Mouse (Mus musculus) liver, embryonic 15.5 days (tissue): ENCODE measurements around the gene Nradd. TPM values are rescaled to one million over a fixed set of nuclear protein-coding genes. Genes with fewer than 3 reads are reported as not detected.

Source experiments
- ATAC-seq: fragments of 200-750 bp; cut with Nextera tagmentation; 2 replicates; pipeline ENCODE4 v1.8.0; 2017; ENCODE audit warnings: moderate number of reproducible peaks, mild to moderate bottlenecking, moderate library complexity; ENCODE audit not compliant: insufficient read depth
- H3K27ac ChIP-seq: fragments of 300-500 bp; sonication (generic); replicated peaks from 2 replicates; pipeline ENCODE4 v1.5.1; 2015; ENCODE audit warnings: mild to moderate bottlenecking, inconsistent platforms
- H3K27me3 ChIP-seq: fragments of 300-500 bp; sonication (generic); 2 replicates; pipeline ENCODE4 v1.6.1; 2015; ENCODE audit warnings: mild to moderate bottlenecking, inconsistent platforms
- H3K36me3 ChIP-seq: fragments of 300-500 bp; sonication (generic); replicated peaks from 2 replicates; pipeline ENCODE4 v1.6.1; 2015; ENCODE audit warnings: moderate library complexity, mild to moderate bottlenecking, inconsistent platforms
- H3K4me1 ChIP-seq: fragments of 300-500 bp; sonication (generic); replicated peaks from 2 replicates; pipeline ENCODE4 v1.6.1; 2015; ENCODE audit warnings: inconsistent platforms
- H3K4me2 ChIP-seq: fragments of 300-500 bp; sonication (generic); 2 replicates; pipeline ENCODE4 v1.6.1; 2015; ENCODE audit warnings: moderate library complexity, mild to moderate bottlenecking, inconsistent platforms
- H3K4me3 ChIP-seq: fragments of 300-500 bp; sonication (generic); replicated peaks from 2 replicates; pipeline ENCODE4 v1.5.1; 2015; ENCODE audit warnings: mild to moderate bottlenecking, inconsistent platforms
- H3K9ac ChIP-seq: fragments of 300-500 bp; sonication (generic); 2 replicates; pipeline ENCODE4 v1.6.1; 2015; ENCODE audit warnings: moderate library complexity, mild to moderate bottlenecking, inconsistent platforms
- H3K9me3 ChIP-seq: fragments of 300-500 bp; sonication (generic); replicated peaks from 2 replicates; pipeline ENCODE4 v1.6.1; 2016; ENCODE audit warnings: inconsistent platforms
- WGBS: fragments of 180-500 bp; shearing (Covaris S2); methylation state at CpG from one replicate; pipeline ENCODE4 v1.1.7; 2015; ENCODE audit warnings: mixed read lengths; ENCODE audit not compliant: insufficient replicate concordance; 5-methylcytosine and 5-hydroxymethylcytosine counted together
- polyA plus RNA-seq: library from polyadenylated mRNA; unstranded; fragments of >200 nt; fragmentation: Nextera tagmentation; extraction: Ambion mirVana; gene quantifications from 2 replicates; pipeline ENCODE4 v1.2.1, GENCODE M21; 2015

Nradd gene
- polyA plus RNA-seq, 1 experiment from 2014 or later, result 1.6 TPM

DNA sequence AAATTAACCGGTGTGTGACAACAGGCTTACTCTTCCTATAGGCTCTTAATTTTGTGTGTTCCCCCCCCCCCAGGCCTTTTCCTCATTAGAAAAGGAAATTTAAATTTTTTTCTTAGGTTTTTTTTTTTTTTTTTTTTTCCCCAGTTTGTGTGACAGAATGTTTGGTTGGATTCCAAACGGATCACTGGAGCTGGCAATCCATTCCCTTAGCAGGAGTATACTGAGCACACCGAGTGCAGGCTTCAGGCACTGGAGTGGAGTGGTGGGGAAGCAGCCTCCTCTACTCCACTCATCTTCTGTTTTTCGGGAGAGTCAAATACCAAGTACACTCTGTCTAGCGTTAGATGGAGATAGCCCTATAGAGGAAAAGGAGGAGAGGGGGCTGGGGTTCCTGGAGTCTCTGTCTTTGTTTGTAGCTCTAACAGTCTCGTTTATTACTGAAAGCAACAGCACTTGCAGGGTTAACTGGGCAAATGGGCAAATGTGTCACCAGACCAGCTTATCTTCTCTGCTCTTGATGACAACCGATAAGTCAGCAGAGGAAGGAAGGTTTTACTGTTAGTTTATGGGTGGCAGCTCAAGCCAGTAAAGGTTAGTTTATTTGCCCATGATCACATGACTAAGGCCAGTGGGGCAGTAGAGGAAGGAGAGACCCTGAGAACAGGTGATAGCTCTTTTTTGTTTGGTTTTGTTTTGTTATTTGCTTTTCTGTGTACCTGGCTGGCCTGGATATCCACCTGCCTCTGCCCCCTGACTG is 36.8 kb upstream of the Nradd start:
- no peaks in the 10 kb centered on the region for H3K27me3 ChIP-seq
- no peaks in the 10 kb centered on the region for H3K9me3 ChIP-seq
- H3K9ac ChIP-seq, result 0 out of 2 replicates have a peak overlapping the region, but pooled peaks have one; percentile 14
- H3K4me3 ChIP-seq, result no peak overlapping the region
- peak overlapping the region; percentile 20; the same call in 1 of the 2 replicates for H3K4me2 ChIP-seq
- H3K4me1 ChIP-seq, result peaks cover 86% of the 10 kb centered on the region
- 46% methylated on average over 7 of the region's 7 CpGs for WGBS
- peak overlapping the region; percentile 56; the same call in 1 of the 2 replicates for H3K27ac ChIP-seq
- no peaks in the 10 kb centered on the region; the same call in none of the 2 replicates for H3K36me3 ChIP-seq
- no peak for ATAC-seq

DNA sequence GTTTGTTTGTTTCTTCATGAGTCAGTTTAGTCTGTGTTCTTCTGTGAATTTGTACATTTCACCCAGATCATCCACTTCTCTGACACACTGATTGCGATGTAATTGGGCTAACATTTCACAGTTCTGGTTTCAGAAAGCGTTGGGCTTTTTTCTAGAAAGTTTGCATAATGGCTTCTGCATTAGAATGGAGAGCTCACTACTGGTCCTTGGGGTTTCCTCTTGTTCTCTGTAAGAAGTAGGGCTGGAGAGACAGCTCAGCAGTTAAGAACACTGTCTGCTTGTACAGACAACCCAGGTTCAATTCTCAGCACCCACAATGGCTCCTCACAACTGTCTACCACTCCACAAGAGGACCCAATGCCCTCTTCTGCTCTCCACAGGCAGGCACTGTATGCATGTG is 36.0 kb upstream of the Nradd start:
- 79% methylated on average over 2 of the region's 2 CpGs for WGBS

DNA sequence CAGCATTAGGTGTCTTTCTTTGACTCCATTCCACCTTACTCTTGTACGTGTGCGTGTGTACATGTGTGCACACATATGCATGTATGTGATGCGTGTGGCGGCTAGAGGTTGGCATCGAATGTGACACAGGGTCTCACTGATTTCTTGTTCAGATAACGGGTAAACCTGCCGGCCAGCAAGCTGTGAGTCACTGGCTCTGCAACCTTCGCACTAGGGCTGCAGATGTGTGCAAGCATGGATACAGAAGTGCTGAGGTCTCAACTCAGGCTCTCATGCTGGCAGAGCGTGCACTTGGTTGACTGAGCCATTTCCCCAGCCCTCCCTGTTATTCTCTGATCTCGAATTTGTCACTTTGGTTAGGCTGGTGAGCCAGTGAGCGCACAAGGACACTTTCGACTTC is 35.3 kb upstream of the Nradd start:
- Histone ChIP-seq H3K4me2 (no peak overlapping the region), H3K9me3 (no peaks in the 10 kb centered on the region), H3K36me3 (no peaks in the 10 kb centered on the region; the same call in none of the 2 replicates), H3K27ac (no peak overlapping the region), H3K4me1 (peaks cover 86% of the 10 kb centered on the region), H3K4me3 (no peak overlapping the region), H3K27me3 (no peaks in the 10 kb centered on the region), H3K9ac (no peak overlapping the region)
- WGBS, result 71% methylated on average over 12 of the region's 12 CpGs
- ATAC-seq, result no peak

More for the DNA sequence above, 36.0 kb upstream of the Nradd start:
- Histone ChIP-seq H3K9ac (no peak overlapping the region), H3K36me3 (no peaks in the 10 kb centered on the region; the same call in none of the 2 replicates), H3K4me1 (peaks cover 86% of the 10 kb centered on the region), H3K4me3 (no peak overlapping the region), H3K27me3 (no peaks in the 10 kb centered on the region), H3K4me2 (no peak overlapping the region), H3K27ac (0 out of 2 replicates have a peak overlapping the region, but pooled peaks have one; percentile 56), H3K9me3 (no peaks in the 10 kb centered on the region)
- ATAC-seq, result no peak

DNA sequence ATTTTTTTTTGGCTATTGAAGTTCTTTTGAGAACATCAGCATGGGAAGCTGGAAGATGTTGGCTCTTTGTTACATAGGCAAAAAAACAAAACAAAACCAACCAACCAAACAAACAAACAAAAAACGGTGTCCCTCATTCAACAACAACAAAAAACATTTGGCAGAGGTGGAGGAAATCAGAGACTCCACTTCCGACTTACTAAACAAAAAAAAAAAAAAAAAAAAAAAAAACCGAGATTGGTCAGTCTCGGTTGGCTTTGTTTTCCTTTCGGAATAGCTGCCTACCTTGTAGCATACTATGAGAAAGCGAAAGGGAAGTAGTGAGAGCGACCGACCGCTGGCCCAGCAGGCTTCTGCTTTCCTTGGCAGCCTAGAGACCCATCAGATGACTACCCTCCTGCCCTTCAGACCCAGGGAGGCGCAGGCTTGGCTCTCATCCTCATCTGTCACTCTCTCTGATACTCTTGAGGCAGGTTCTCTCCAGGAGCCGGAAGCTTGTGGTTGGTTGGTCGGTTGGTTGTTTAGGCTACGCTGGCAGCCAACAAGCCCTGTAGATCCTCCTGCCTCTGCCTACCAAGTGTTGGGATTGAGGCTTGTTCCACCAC is 33.3 kb upstream of the Nradd start:
- no peak for ATAC-seq
- H3K4me1 ChIP-seq, result peaks cover 86% of the 10 kb centered on the region
- peak overlapping the region; percentile 81 for H3K4me3 ChIP-seq
- 16% methylated on average over 13 of the region's 13 CpGs for WGBS
- peaks cover 13% of the 10 kb centered on the region for H3K27me3 ChIP-seq
- peak overlapping the region; percentile 85 for H3K4me2 ChIP-seq
- peak overlapping the region; percentile 80 for H3K9ac ChIP-seq
- H3K36me3 ChIP-seq, result no peaks in the 10 kb centered on the region; the same call in none of the 2 replicates
- H3K27ac ChIP-seq, result peak overlapping the region; percentile 95
- H3K9me3 ChIP-seq, result no peaks in the 10 kb centered on the region

DNA sequence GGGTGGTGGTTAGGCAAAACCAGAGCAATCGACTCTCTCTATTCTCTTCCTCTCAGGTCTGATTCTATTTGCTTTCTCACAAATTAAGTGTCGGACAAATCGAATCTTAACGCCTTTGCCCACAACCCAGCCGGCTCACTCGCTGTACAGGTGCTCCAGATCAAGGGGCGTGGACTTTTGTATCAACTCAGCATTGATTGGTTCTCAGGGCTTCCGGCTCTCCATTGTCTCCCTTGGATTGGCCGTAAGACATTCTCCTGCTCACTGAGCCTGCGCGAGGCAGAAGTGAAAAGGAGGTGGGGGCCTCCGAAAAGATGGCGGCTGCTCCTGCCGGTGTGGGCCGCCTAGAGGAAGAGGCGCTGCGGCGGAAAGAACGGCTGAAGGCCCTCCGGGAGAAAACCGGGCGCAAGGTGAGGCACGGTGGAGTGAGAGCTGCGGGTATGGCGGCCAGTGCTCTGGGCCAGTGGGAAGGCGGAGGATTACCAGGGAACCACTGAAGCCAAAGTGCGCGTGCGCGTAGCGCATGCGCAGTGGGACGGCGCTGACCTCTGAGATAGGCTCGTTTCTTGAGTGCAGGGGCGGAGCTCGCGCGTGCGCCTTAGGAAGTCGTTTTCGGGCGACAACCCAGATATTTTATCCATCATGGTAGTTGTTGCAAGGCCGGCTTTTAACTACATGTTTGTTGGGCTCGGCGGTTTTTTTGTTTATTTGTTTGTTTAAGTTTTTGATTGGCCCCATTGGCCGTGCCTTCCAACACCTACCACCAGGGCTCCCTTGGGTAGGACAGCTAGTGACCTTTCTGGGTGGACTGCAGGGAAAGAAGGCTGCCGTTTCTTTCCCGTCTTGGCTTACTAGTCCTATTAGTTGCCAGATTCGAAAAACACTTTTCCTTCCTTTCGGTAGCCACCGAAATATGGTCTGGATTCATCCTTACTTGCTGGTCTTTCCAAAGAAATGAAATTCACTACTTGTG is 32.3 kb upstream of the Nradd start, which contains the start of gene Ccdc12:
Gene Ccdc12, plus strand, starts transcription at position 255 of the 973 bp plus-strand sequence.
- Histone ChIP-seq H3K27me3 (peaks cover 24% of the 10 kb centered on the region), H3K4me3 (peak within 1 kb of the TSS; percentile 81), H3K27ac (peak within 1 kb of the TSS; percentile 95), H3K4me2 (peak within 1 kb of the TSS; percentile 85), H3K9ac (peak within 1 kb of the TSS; percentile 80), H3K4me1 (peaks cover 86% of the 10 kb centered on the region), H3K36me3 (no peaks in the 10 kb centered on the region; the same call in none of the 2 replicates), H3K9me3 (no peaks in the 10 kb centered on the region)
- ATAC-seq, result peak; percentile 84
- WGBS, result under 1% methylated on average over 52 of the region's 52 CpGs

DNA sequence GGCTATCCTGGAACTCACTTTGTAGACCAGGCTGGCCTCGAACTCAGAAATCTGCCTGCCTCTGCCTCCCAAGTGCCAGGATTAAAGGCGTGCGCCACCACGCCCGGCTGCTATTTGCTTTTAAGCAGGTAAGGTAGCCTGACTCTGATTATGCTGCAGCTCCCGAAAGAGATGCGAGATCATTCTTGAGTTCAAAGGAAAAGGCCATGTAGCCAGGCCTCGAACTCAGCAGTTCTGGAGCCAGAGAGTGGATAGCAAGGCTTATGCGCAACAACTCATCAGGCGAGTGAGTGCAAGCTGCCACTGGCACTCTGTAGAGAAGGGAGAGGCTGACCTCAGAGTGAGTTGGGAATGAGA is 31.4 kb upstream of the Nradd start:
- Histone ChIP-seq H3K9ac (peak overlapping the region; percentile 80), H3K36me3 (no peaks in the 10 kb centered on the region; the same call in none of the 2 replicates), H3K4me3 (peak overlapping the region; percentile 81), H3K27me3 (peaks cover 33% of the 10 kb centered on the region), H3K27ac (peak overlapping the region; percentile 95), H3K4me1 (peaks cover 79% of the 10 kb centered on the region), H3K9me3 (no peaks in the 10 kb centered on the region), H3K4me2 (peak overlapping the region; percentile 85)
- 80% methylated on average over 10 of the region's 10 CpGs for WGBS
- ATAC-seq, result no peak

DNA sequence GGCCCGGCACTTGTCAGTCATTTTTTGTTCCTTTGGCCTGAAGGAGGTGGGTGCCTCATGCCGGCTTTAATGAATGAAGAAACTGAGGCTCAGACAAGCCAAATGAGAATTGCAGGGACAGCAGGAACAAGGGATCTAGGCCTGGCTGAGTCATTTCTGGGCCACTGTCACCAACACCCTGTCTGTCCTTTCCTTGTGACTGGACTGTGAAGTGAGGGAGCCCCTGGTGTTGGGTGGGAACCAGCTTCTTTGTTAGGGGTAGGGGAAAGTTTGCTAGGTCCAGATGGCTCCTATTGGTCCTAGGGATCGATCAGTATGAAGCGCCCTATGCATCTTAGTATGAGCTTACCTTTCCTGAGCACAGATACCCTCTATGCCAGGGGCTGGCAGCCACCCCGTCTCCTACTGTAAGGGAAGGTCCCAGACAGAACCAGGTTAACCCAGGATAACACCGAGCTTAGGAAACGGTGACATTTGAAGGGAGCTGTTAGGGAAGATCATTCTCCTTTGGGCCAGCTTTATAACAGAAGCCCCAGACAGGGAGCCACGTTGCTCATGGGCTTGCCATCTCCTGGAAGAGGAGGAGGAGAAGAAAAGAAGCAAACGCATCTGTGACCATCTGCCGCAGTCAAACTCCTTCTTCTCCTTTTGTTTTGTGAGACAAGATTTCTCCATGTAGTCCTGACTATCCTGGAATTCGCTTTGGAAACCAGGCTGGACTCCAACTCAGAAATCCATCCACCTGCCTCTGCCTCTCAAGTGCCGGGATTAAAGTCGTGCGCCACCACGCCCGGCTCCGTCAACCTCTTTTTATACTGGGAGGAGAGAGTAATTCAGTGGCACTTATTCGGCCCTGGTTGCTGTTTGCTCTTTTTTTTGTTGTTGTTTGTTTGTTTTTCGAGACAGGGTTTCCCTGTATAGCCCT is 30.7 kb upstream of the Nradd start:
- 78% methylated on average over 19 of the region's 19 CpGs for WGBS
- H3K36me3 ChIP-seq, result no peaks in the 10 kb centered on the region; the same call in 1 of the 2 replicates
- peaks cover 36% of the 10 kb centered on the region for H3K27me3 ChIP-seq
- H3K9me3 ChIP-seq, result no peaks in the 10 kb centered on the region
- peak overlapping the region; percentile 95 for H3K27ac ChIP-seq
- peak overlapping the region; percentile 46 for H3K9ac ChIP-seq
- peak overlapping the region; percentile 99 for H3K4me2 ChIP-seq
- peaks cover 72% of the 10 kb centered on the region for H3K4me1 ChIP-seq
- peak overlapping the region; percentile 73 for H3K4me3 ChIP-seq
- no peak for ATAC-seq

DNA sequence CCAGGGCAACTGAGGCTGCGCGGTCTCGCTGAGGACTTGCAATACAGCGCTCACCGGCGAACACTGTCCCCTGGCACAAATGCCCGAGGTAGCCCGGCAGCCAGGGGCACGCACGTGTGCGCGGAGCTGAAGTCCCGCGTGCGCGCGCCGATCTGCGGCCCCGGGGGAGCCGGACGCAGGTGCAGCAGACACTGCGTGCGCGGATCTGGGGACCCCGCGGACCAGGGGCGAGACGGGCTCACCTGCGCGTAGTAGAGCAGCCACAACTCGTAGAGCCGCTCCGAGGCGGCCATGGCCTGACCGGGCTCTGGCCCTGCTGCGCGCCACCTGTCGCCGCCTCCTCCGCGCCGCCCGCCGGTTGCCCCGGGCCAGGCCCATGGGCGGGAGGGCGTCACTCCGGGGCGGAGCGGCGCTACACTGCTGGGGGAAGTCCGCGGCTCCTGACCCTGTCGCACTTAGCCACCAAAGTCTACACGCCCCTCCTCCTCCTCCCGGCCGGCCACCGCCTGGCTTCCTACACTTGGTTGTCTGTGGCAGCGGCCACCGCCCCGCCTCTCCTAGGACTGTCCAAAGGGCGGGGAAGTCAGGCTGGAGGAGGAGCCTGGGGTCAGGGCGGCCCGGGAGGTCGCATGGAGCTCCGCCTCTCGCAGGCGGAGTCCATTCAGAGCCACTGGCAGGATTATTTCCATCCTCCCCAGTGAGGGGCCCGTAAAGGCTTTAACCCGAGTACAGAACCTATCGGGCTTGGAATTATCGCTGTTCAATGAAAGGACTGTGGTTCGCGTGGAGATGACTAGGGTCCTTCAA is 29.6 kb upstream of the Nradd start, which contains the start of gene Nbeal2:
Gene Nbeal2, minus strand, starts transcription at position 507 of the 807 bp plus-strand sequence.
- Histone ChIP-seq H3K4me3 (peak within 1 kb of the TSS; percentile 73), H3K9me3 (no peaks in the 10 kb centered on the region), H3K27ac (peak within 1 kb of the TSS; percentile 68), H3K27me3 (peaks cover 43% of the 10 kb centered on the region), H3K9ac (peak within 1 kb of the TSS; percentile 72), H3K4me1 (peaks cover 61% of the 10 kb centered on the region), H3K4me2 (peak within 1 kb of the TSS; percentile 99), H3K36me3 (no peaks in the 10 kb centered on the region)
- peak; percentile 84 for ATAC-seq
- WGBS, result under 1% methylated on average over 73 of the region's 75 CpGs

DNA sequence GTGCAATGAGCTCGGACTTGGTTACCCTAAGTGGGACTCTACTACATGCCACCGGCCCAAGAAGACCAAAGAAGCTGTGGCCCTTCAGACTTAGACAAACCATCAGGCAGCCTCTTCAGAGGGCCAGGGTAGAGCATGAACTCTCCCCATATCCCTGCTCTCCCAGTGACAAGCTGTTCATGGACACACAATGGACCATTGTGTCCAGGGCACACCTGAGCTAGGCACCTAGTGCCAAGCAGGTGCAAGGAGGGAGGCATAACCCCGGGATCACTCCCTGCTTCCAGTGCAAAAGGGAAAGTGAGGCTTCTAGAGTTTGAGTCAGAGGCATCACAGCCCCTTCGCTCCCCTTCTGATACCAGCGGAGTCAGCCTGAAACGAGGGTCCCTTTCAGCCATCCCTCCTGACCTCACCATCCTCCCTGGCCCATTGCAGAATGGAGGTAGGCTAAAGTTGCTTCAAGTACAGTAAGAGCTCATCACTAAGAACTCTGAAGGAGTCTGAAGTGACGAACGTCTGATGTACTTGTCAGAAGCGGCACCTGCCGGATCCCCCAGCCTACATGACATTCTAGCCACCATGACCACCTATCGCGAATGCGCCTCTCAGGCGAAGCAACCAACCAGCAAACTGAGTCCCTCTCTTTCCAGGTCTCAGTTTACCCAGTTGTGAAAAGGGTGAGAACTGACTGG is 28.9 kb upstream of the Nradd start:
- H3K4me3 ChIP-seq, result peak overlapping the region; percentile 73
- H3K36me3 ChIP-seq, result no peaks in the 10 kb centered on the region
- H3K4me1 ChIP-seq, result peaks cover 54% of the 10 kb centered on the region
- peaks cover 43% of the 10 kb centered on the region for H3K27me3 ChIP-seq
- no peak for ATAC-seq
- no peaks in the 10 kb centered on the region for H3K9me3 ChIP-seq
- no peak overlapping the region; the same call in 1 of the 2 replicates for H3K27ac ChIP-seq
- peak overlapping the region; percentile 72 for H3K9ac ChIP-seq
- WGBS, result 11% methylated on average over 14 of the region's 14 CpGs
- peak overlapping the region; percentile 99 for H3K4me2 ChIP-seq
